Mouse (Mus musculus) CH12.LX (cell line): ENCODE results near the gene Slc31a1.

Experiments used
- CTCF ChIP-seq, 2 experiments: IDR thresholded peaks in 1 of 2; conservative IDR thresholded peaks in 1 of 2; 2 replicates each; pipeline ENCODE4 v1.5.1; 2011 to 2012; ENCODE audit warnings: low read depth in 2 of 2, low read length in 2 of 2, improper control_type of control experiment in 1 of 2, inconsistent platforms in 1 of 2, mild to moderate bottlenecking in 1 of 2, moderate library complexity in 1 of 2
- MAX ChIP-seq: IDR thresholded peaks from 2 replicates; pipeline ENCODE4 v1.6.1; 2011; ENCODE audit warnings: low read length, improper control_type of control experiment
- POLR2A ChIP-seq: IDR thresholded peaks from 2 replicates; pipeline ENCODE4 v1.6.1; 2011; ENCODE audit warnings: low read depth, mild to moderate bottlenecking, improper control_type of control experiment, low read length
- SIN3A ChIP-seq: IDR thresholded peaks from 2 replicates; pipeline ENCODE4 v1.6.1; 2012; ENCODE audit warnings: low read length, improper control_type of control experiment, inconsistent platforms

DNA sequence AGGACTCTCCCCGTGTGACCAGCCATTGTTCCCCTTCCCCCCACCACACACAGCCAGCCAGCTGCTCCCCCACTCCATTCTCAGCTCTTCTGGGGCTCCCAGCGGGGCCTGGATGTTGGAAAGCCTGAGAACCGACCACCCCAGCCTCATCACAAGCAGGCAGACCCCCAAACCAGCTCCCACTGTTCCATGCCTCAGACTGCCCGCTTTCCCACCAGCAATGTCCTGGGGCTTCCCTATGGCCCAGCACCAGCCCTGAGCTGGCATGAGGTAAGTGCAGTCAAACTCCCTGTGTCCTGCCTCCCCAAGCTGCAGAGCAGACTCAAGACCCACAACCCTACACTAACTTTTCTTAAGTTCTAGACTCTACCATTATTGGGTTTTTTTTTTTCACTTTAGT lies 45.6 kb downstream of the Slc31a1 start:
- TF ChIP-seq CTCF (conservative IDR thresholded peaks at IDR 0.05 in 1 of 2, IDR thresholded peaks at IDR 0.05 in 1 of 2; ENCODE audit: low read depth in 2 of 2, low read length in 2 of 2): no peak
- no peak for TF ChIP-seq POLR2A
- TF ChIP-seq MAX: no peak
- TF ChIP-seq SIN3A: no peak
